Mouse (Mus musculus) midbrain, embryonic 14.5 days (tissue): ENCODE data around the gene Tspan32. TPM values are rescaled to one million over a fixed set of nuclear protein-coding genes. Genes with fewer than 3 reads are reported as not detected.

Experiments
- polyA plus RNA-seq: library from polyadenylated mRNA; unstranded; fragments of >200 nt; fragmentation: Nextera tagmentation; extraction: Ambion mirVana; gene quantifications from 2 replicates; pipeline ENCODE4 v1.2.1, GENCODE M21; 2014

The Tspan32 gene
- polyA plus RNA-seq, 1 experiment from 2014 or later: 0.57 TPM

Other genes starting within 250 kb of the Tspan32 start
- 25.9 and 34.2 TPM in 2 replicates for gene Th, start 73.9 kb upstream of the Tspan32 start, polyA plus RNA-seq
- gene Ascl2, start 35.8 kb upstream of the Tspan32 start, polyA plus RNA-seq: 0.47 and 0.61 TPM in 2 replicates
- 316 and 322 TPM in 2 replicates for gene Cd81, start 47.7 kb downstream of the Tspan32 start, polyA plus RNA-seq
- 70.4 and 102 TPM in 2 replicates for gene Tssc4, start 64.2 kb downstream of the Tspan32 start, polyA plus RNA-seq
- 0.40 and 1.3 TPM in 2 replicates for gene Trpm5, start 89.6 kb downstream of the Tspan32 start, polyA plus RNA-seq
- 1.2 and 2.0 TPM in 2 replicates for gene Kcnq1, start 101.3 kb downstream of the Tspan32 start, polyA plus RNA-seq